Comparison of ENCODE assay signal across 9 mouse cellular contexts in the genomic region with DNA sequence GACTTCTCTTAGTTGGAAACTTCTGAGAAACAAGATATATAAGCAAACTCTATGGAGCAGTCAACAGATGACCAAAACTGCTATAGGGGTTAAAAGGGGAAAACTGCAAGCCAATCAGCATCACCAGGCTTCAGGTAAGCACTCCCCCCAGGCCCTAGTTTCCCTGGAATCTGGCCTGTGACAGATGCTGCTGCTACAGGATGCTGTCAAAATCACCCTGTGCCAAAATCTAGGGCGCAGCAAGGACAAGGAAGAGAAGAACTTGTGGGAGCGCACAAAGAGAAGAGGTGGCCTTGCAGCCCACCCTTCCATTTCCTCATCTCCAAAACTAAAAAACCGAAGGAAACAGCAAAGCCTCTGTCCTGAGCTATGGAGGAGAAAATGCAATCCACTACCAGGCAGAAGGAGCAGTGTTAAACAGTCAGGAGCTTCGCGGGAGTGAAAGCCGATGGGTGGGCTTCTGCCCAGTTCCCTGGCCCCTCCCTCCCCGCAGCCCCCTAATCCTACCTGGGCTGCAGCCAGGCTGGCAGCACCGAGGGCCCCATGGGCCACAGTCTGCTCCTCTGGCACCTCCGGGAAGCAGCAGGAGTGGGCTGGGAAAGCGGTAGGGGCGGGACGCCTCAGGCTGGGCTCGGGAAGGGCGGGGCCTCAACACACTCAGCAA. TPM values are rescaled to one million over a fixed set of nuclear protein-coding genes. Genes with fewer than 3 reads are reported as not detected.
DNase-seq lines count a peak whose midpoint lies in the region; ATAC-seq lines count a peak whose summit lies in the region.
"Had no signal": no experiment of that assay in that cellular context is flagged by ENCODE, and none has a peak within 500 bp of the region (broad histone marks: within the 10 kb centered on the region; RNA-seq: fewer than 3 reads in every experiment).

TSS of gene Hacd4 (minus strand) at position 603 of the 664 bp plus-strand sequence.

- WGBS in hindbrain, embryonic 16.5 days = 10% methylated on average over 14 of the region's 14 CpGs
- 4% methylated on average over 14 of the region's 14 CpGs for WGBS in liver, embryonic 12.5 days (ENCODE audit: insufficient replicate concordance)

- intact Hi-C loops in gastrocnemius, postnatal 14 days (cut with DNase I; ENCODE audit: low total_unique reads) = no loop called here

- peak within 1 kb of the TSS; percentile 33 for H3K4me3 ChIP-seq in hindbrain, embryonic 16.5 days (ENCODE audit: low read length)
- H3K4me3 ChIP-seq in liver, embryonic 12.5 days = peak within 1 kb of the TSS; percentile 52

- peak; percentile 38 to 55 for DNase-seq in layer of hippocampus, postnatal 10 days (ENCODE audit: low spot score in 2 of 2)
- DNase-seq in layer of hippocampus, adult 18-20 months (ENCODE audit: low spot score in 2 of 2) = no peak
- DNase-seq in cerebellum, postnatal 14 days = peak; percentile 69
- peak; percentile 55 for DNase-seq in gastrocnemius, postnatal 14 days
- peak; percentile 70 to 78 for DNase-seq in urinary bladder, adult 18-20 months (ENCODE audit: low spot score in 2 of 2)

- peak within 1 kb of the TSS; percentile 36 for H3K9ac ChIP-seq in hindbrain, embryonic 16.5 days (ENCODE audit: low read depth, low read length)
- 0 out of 2 replicates have a peak within 1 kb of the TSS, but pooled peaks have one; percentile 57 for H3K9ac ChIP-seq in liver, embryonic 12.5 days

- H3K4me2 ChIP-seq in hindbrain, embryonic 16.5 days (ENCODE audit: low read length) = peak within 1 kb of the TSS; percentile 57
- H3K4me2 ChIP-seq in liver, embryonic 12.5 days = peak within 1 kb of the TSS; percentile 77

- no peak within 1 kb of the TSS for H3K27ac ChIP-seq in hindbrain, embryonic 16.5 days (ENCODE audit: low read depth, low read length)
- H3K27ac ChIP-seq in liver, embryonic 12.5 days = peak within 1 kb of the TSS; percentile 37; the same call in 1 of the 2 replicates

- H3K27me3 ChIP-seq in hindbrain, embryonic 16.5 days (replicated peaks; ENCODE audit: control insufficient read depth, insufficient read depth, low read length) = no peaks in the 10 kb centered on the region
- no peaks in the 10 kb centered on the region for H3K27me3 ChIP-seq in liver, embryonic 12.5 days (replicated peaks)
- H3K27me3 ChIP-seq: CH12.LX had no signal

- ATAC-seq in hindbrain, embryonic 16.5 days = peak; percentile 83
- peak; percentile 74 for ATAC-seq in liver, embryonic 12.5 days
- no peak for ATAC-seq in monocyte, adult 5-6 weeks (replicated peaks; ENCODE audit: insufficient number of reproducible peaks, low FRiP score, low TSS enrichment, poor library complexity, severe bottlenecking)

- no peaks in the 10 kb centered on the region for H3K9me3 ChIP-seq in hindbrain, embryonic 16.5 days (ENCODE audit: control insufficient read depth, low read length)
- H3K9me3 ChIP-seq in liver, embryonic 12.5 days (replicated peaks) = no peaks in the 10 kb centered on the region

- peaks cover 9% of the 10 kb centered on the region for H3K4me1 ChIP-seq in hindbrain, embryonic 16.5 days (ENCODE audit: control insufficient read depth, insufficient read depth, low read depth, low read length)
- peaks cover 30% of the 10 kb centered on the region for H3K4me1 ChIP-seq in liver, embryonic 12.5 days

- no peaks in the 10 kb centered on the region for H3K36me3 ChIP-seq in hindbrain, embryonic 16.5 days (ENCODE audit: control insufficient read depth, insufficient read depth, low read length)
- H3K36me3 ChIP-seq in liver, embryonic 12.5 days = no peaks in the 10 kb centered on the region

RNA-seq across cellular contexts. Expression of gene Hacd4, which starts in this region (rescaled TPM):
- 1 to 10 TPM; 3.7 to 3.8 TPM for total RNA-seq in layer of hippocampus, postnatal 10 days (2021)
- 1 to 10 TPM in 1 of 2 experiments, under 1 TPM in 1; 0.66 to 1.1 TPM for total RNA-seq in layer of hippocampus, adult 18-20 months (2021)
- total RNA-seq in gastrocnemius, postnatal 14 days (2021) = 1 to 10 TPM; 1.5 to 1.9 TPM
- polyA plus RNA-seq in hindbrain, embryonic 16.5 days (2015; fragmentation: Nextera tagmentation; extraction: Ambion mirVana) = 4.2 and 4.8 TPM in 2 replicates
- 4.8 and 5.5 TPM in 2 replicates for polyA plus RNA-seq in liver, embryonic 12.5 days (2016; fragmentation: Nextera tagmentation; extraction: Ambion mirVana)
- total RNA-seq in monocyte, adult 5-6 weeks (2017) = 23.0 to 31.7 TPM (median 30.7 TPM) in 3 replicates

Comparison
In these comparisons a context has a peak if more than half of its experiments do, and no peak if none do; other contexts are left out.
1. DNase-seq: peak in layer of hippocampus, postnatal 10 days (2 of 2), cerebellum, postnatal 14 days (2 of 2), gastrocnemius, postnatal 14 days (single experiment) and urinary bladder, adult 18-20 months (2 of 2); none in layer of hippocampus, adult 18-20 months (0 of 2).